Mouse (Mus musculus) embryonic facial prominence, embryonic 14.5 days (tissue): ENCODE measurements at regions not wholly inside any gene's neighbourhood (a gene's known extent, or its start where the extent isn't known, plus 50 kb on each side); places are given as distances from the start of the nearest gene placed in this dataset.
A peak's percentile ranks its signal among the peaks of the same experiment; 100 is the strongest.

Source experiments
- ATAC-seq: fragments of 200-750 bp; cut with Nextera tagmentation; 2 replicates; pipeline ENCODE4 v1.8.0; 2017; ENCODE audit warnings: low read depth, moderate number of reproducible peaks, moderate TSS enrichment
- DNase-seq: peaks from one replicate; pipeline ENCODE4 v3.0.0-alpha.2; 2015; ENCODE audit warnings: low spot score
- H3K27ac ChIP-seq: fragments of 300-500 bp; sonication (generic); replicated peaks from 2 replicates; pipeline ENCODE4 v1.5.1; 2014; ENCODE audit warnings: low read depth, mild to moderate bottlenecking, low read length, moderate library complexity
- H3K27me3 ChIP-seq: fragments of 300-500 bp; sonication (generic); replicated peaks from 2 replicates; pipeline ENCODE4 v1.6.1; 2014; ENCODE audit warnings: low read length; ENCODE audit not compliant: control insufficient read depth, insufficient read depth
- H3K36me3 ChIP-seq: fragments of 300-500 bp; sonication (generic); 2 replicates; pipeline ENCODE4 v1.6.1; 2014; ENCODE audit warnings: low read length, mixed read lengths; ENCODE audit not compliant: control insufficient read depth, insufficient read depth
- H3K4me1 ChIP-seq: fragments of 300-500 bp; sonication (generic); 2 replicates; pipeline ENCODE4 v1.6.1; 2014; ENCODE audit warnings: antibody characterized with exemption, low read length; ENCODE audit not compliant: control insufficient read depth, insufficient read depth
- H3K4me2 ChIP-seq: fragments of 300-500 bp; sonication (generic); 2 replicates; pipeline ENCODE4 v1.6.1; 2014; ENCODE audit warnings: low read depth, mild to moderate bottlenecking, low read length, moderate library complexity, mixed read lengths
- H3K4me3 ChIP-seq: fragments of 300-500 bp; sonication (generic); 2 replicates; pipeline ENCODE4 v1.5.1; 2014; ENCODE audit warnings: low read depth, mild to moderate bottlenecking, low read length
- H3K9ac ChIP-seq: fragments of 300-500 bp; sonication (generic); 2 replicates; pipeline ENCODE4 v1.6.1; 2014; ENCODE audit warnings: low read depth, mild to moderate bottlenecking, low read length, moderate library complexity, mixed read lengths
- H3K9me3 ChIP-seq: fragments of 300-500 bp; sonication (generic); 2 replicates; pipeline ENCODE4 v1.6.1; 2016; ENCODE audit warnings: low read length; ENCODE audit not compliant: control insufficient read depth
- WGBS: fragments of 180-500 bp; shearing (Covaris S2); extraction: QIAGEN DNeasy Blood & Tissue Kit; methylation state at CpG from one replicate; pipeline ENCODE4 v1.1.7; 2014; 5-methylcytosine and 5-hydroxymethylcytosine counted together

DNA sequence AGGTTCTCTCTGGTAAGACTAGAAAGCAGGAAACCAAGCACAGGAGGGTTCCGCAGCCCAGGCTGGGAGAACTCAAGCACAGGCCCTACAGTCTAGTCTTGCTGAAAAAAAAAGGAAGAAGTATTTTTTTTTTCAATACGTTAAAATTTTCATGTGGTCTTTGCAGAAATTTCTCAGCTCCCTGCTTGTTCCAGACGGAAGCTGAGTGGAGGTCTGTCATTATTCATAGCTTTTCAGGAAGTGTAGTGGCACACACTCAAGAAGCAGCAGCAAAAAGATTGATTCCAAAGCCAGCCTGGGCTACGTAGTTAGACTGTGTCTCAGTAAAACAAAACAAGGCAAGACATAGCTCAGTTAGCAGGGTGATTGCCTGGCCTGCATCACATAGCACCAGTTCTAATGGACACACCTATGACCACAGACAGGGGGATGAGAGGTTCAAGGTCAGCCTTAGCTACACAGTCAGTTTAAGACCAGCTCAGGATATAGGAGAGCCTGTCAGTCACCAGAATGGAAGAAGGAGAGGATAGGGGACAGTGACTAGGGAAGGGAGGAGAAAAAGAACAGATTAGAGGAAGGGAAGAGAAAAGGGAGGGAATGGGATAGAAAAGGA is 60.1 kb downstream of the H2al2a start:
- Histone ChIP-seq H3K4me3 (no peak overlapping the region), H3K27ac (no peak overlapping the region), H3K9ac (no peak overlapping the region), H3K27me3 (no peaks in the 10 kb centered on the region), H3K4me2 (no peak overlapping the region), H3K4me1 (peaks cover 12% of the 10 kb centered on the region; the same call in 1 of the 2 replicates), H3K9me3 (no peaks in the 10 kb centered on the region), H3K36me3 (no peaks in the 10 kb centered on the region)
- DNase-seq (no peak), ATAC-seq (no peak)
- 77% methylated on average over 4 of the region's 4 CpGs for WGBS

DNA sequence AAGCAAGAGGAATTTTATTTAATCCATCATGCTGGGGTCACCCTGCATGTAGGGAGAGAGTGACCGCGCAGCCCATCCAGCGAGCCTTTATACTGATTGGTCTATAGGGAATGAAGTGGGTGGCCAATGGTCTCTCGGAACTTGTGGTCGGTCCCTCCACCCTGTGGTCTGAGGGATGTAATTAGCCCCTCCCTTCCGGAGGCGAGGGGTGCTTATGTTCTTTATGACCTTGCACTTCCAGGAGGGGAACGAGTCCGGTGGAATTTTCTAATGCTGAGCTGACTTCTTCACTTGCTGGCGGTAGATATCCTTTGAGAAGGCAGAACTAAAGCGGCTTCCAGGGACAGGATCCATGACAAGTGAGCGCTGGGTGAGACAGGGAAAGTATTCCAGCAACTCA is 60.8 kb downstream of the H2al2a start:
- Histone ChIP-seq H3K4me2 (no peak overlapping the region), H3K4me1 (peaks cover 12% of the 10 kb centered on the region; the same call in 1 of the 2 replicates), H3K36me3 (no peaks in the 10 kb centered on the region), H3K9me3 (no peaks in the 10 kb centered on the region), H3K27ac (no peak overlapping the region), H3K4me3 (no peak overlapping the region), H3K27me3 (no peaks in the 10 kb centered on the region), H3K9ac (no peak overlapping the region)
- no peak for ATAC-seq
- DNase-seq: no peak
- WGBS: 91% methylated on average over 12 of the region's 12 CpGs

DNA sequence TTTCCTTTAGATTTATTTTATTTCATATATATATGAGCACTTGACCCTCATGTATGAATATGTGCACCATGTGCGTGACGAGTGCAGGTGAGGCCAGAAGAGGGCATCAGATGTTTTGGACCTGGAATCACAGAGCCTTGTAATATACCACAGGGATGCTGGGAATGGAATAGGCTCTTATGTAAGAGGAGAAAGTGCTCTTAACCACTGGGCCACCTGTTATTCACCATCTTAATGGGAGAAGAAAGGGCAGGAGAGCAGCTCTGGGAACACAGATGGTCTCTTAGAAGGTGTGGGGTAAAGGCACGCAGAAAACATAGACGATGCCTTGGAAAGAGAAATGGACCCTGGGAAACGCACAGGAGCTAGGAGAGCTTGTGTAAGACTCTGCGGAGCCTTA is 61.3 kb downstream of the H2al2a start:
- no peak overlapping the region for H3K4me2 ChIP-seq
- no peaks in the 10 kb centered on the region for H3K27me3 ChIP-seq
- H3K27ac ChIP-seq: no peak overlapping the region
- DNase-seq (no peak), ATAC-seq (no peak)
- WGBS: 94% methylated on average over 6 of the region's 6 CpGs
- peaks cover 12% of the 10 kb centered on the region; the same call in 1 of the 2 replicates for H3K4me1 ChIP-seq
- H3K36me3 ChIP-seq: no peaks in the 10 kb centered on the region
- no peak overlapping the region for H3K4me3 ChIP-seq
- H3K9me3 ChIP-seq: no peaks in the 10 kb centered on the region
- H3K9ac ChIP-seq: no peak overlapping the region

DNA sequence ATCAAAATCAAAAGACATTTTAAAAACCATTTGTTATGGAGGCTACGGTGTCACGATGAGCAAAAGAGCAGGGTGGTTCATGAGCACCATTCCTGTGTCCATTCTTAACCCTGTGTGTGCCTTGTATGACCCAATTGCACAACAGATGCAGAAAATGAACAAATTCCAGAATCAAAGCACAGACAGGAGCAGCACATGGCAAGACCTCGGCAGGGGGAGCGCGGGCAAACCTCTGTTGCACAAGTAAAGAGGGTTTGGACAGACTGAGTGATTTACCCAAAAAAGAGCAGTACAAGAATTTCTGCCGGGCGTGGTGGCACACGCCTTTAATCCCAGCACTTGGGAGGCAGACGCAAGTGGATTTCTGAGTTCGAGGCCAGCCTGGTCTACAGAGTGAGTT is 62.1 kb downstream of the H2al2a start:
- H3K9ac ChIP-seq: no peak overlapping the region
- H3K4me2 ChIP-seq: no peak overlapping the region
- H3K36me3 ChIP-seq: no peaks in the 10 kb centered on the region
- H3K27ac ChIP-seq: no peak overlapping the region
- no peaks in the 10 kb centered on the region for H3K27me3 ChIP-seq
- WGBS: 93% methylated on average over 10 of the region's 10 CpGs
- peaks cover 5% of the 10 kb centered on the region; the same call in 1 of the 2 replicates for H3K9me3 ChIP-seq
- ATAC-seq (no peak), DNase-seq (no peak)
- H3K4me1 ChIP-seq: peaks cover 12% of the 10 kb centered on the region; the same call in 1 of the 2 replicates
- H3K4me3 ChIP-seq: no peak overlapping the region

DNA sequence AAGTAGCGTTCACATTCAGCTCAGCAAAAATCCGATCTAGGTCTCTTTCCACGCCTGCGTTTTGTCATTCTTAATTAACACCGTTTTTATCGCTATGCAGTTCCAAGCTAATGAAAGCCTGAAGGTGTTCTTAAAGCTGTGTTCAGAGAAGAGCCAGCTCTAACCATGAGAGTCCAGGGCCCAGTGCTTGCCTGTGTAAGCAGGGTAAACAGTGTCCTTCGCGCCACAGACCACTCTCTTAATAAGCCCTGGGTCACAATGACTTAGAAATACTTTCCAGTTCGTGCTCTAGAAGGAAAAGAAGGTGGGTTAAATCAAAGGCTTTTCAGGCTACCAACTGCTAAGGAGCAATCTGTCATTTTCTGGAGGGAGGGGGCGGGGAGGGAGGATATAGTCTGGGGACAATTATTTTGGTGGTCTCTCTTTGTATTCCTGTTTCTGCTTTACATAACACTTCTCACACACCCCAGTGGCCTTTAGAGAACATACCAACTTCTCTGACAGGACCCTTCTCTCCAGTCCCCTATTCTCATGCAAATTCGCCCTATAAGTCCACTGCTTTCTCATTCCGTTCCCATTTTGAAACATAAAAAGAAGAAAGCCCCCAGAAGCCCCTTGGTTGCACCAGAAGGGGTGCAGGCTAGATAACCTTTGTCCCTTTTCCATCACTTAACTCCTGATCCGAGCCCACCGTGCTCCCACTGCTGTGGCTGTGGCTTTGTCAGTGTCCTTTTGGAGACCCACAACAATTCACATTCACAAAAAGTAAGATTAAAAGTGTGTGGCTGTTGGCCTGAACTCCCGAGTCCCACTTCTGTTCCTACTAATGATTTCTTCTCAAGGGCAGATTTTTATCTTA is 63.6 kb downstream of the H2al2a start:
- no peak overlapping the region for H3K27ac ChIP-seq
- no peak for DNase-seq
- no peaks in the 10 kb centered on the region for H3K27me3 ChIP-seq
- peak overlapping the region; percentile 32; the same call in 1 of the 2 replicates for H3K4me2 ChIP-seq
- WGBS: 41% methylated on average over 15 of the region's 15 CpGs
- H3K9ac ChIP-seq: no peak overlapping the region
- ATAC-seq: no peak
- no peaks in the 10 kb centered on the region for H3K36me3 ChIP-seq
- H3K4me1 ChIP-seq: 0 out of 2 replicates have a peak, but pooled peaks cover 4% of the 10 kb centered on the region
- H3K9me3 ChIP-seq: peaks cover 5% of the 10 kb centered on the region; the same call in 1 of the 2 replicates
- no peak overlapping the region for H3K4me3 ChIP-seq

DNA sequence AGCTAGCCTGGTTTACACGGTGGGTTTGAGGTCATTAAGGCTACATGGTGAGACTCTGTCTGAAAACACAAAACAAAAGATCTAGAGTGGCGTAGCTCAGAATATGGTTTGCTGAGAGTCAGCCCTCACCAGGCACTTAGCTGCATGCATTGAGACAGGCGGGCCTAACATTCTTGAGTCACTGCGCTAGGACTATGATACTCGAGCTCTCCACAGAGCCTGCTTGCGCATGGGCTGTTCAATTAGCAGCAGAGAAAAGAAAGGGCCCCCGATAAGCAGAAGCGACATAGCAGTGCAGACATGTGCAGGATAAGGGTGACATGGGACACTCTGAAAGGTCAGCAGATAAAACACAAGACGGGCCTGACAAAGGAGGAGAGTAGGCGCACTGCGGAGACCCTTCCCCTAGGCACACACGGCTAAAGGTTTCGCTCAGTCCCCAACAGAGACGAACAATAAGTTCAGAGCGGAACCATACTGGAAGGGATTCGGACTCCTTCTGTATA is 64.3 kb downstream of the H2al2a start:
- Histone ChIP-seq H3K9ac (no peak overlapping the region), H3K4me1 (0 out of 2 replicates have a peak, but pooled peaks cover 4% of the 10 kb centered on the region), H3K36me3 (no peaks in the 10 kb centered on the region), H3K4me2 (peak overlapping the region; percentile 32; the same call in 1 of the 2 replicates), H3K9me3 (peaks cover 5% of the 10 kb centered on the region; the same call in 1 of the 2 replicates), H3K27ac (no peak overlapping the region), H3K27me3 (no peaks in the 10 kb centered on the region), H3K4me3 (no peak overlapping the region)
- 46% methylated on average over 16 of the region's 16 CpGs for WGBS
- peak; percentile 59 for DNase-seq
- peak; percentile 76; the same call in 1 of the 2 replicates for ATAC-seq

DNA sequence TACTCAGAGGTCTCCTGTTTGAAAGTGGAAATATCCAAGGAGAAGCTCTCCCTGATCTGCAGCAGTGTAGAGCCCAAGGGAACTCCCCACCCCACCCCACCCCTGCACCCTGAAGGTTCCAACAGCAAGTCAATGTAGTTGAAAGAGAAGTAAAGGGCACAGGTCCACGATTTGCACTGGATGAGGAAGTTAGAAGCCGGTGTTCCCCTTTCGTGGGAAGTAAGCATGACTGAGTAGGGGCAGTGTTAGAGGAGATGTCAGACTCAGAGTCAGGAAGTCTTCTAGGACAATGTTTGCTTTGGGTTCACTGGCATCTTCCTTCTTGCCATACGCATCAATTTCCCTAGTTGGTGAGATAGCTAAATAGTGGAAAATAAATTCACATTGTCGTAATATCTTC is 64.9 kb downstream of the H2al2a start:
- WGBS: 88% methylated on average over 5 of the region's 5 CpGs
- ATAC-seq (no peak), DNase-seq (no peak)
- Histone ChIP-seq H3K4me1 (0 out of 2 replicates have a peak, but pooled peaks cover 4% of the 10 kb centered on the region), H3K27me3 (no peaks in the 10 kb centered on the region), H3K4me2 (no peak overlapping the region), H3K27ac (no peak overlapping the region), H3K9me3 (peaks cover 5% of the 10 kb centered on the region; the same call in 1 of the 2 replicates), H3K36me3 (no peaks in the 10 kb centered on the region), H3K4me3 (no peak overlapping the region), H3K9ac (no peak overlapping the region)

DNA sequence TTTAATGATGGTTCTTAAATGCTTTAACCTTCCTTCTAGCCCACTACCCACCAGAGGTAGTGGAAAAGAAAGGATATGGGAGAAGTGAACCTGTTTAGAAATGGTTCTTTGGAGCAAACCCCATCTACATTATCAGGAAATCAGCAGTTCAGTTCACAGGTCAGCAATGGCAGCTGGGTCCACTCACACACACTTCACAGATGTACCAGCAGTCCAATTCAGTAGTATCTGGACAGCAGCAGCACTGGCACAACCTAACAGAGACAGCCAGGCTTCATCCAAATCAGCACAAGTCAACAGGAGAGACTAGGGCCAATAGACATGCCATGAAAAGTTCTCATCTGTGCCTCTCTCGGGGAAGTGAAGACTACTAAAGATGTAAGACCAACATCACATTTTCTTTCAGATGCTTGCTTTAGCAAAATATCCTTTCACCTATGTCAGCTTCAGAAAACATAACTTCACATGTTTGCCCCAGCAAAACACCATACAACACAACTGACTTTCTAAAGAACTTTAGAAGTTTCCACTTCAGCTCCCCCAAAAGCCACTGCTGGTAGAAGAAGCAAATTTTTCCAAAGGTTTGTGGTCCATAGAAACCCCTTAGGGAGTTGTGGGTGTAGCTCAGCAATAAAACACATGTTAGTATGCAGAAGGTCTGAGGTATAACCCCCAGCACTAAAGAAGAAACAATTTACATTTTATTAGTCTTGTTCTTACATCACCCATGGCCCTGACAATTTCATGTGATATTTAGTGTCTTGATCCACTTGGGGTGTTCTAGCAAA is 77.7 kb downstream of the H2al2a start:
- H3K27me3 ChIP-seq: no peaks in the 10 kb centered on the region

More for the DNA sequence above, 77.7 kb downstream of the H2al2a start:
- H3K4me1 ChIP-seq: peaks cover 4% of the 10 kb centered on the region; the same call in 1 of the 2 replicates
- 79% methylated on average over 1 of the region's 1 CpGs for WGBS
- no peak overlapping the region for H3K4me3 ChIP-seq
- H3K4me2 ChIP-seq: no peak overlapping the region
- no peak overlapping the region for H3K27ac ChIP-seq
- H3K9me3 ChIP-seq: no peaks in the 10 kb centered on the region
- ATAC-seq: no peak
- no peak overlapping the region for H3K9ac ChIP-seq
- DNase-seq: no peak
- no peaks in the 10 kb centered on the region for H3K36me3 ChIP-seq
